Mouse (Mus musculus): ENCODE results near the gene Spata16.
"Not testable (repeated sequence)": the region's sequence is repeated elsewhere in the genome, so short reads cannot be mapped to it uniquely, and the experiment has no call there.

Spata16 gene

DNA sequence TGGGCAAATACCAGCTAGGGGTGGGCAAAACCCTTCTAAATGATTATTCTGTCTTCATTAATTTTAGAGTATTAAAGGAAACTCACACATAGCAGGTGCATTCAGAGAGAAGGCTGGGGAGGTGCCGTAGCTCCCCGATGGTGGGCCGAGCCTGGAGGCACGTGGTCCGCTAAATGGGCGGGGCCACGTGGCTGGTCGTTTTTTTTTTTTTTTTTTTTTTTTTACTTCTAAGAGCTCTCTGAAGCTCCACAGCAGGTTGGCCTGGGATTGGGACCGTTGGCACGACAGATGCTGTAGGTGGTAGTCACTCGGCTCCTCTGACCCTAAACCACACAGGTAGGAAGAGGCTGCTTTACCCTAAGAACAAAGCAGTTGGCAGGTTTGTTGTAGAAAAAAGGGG is at the start of gene Spata16:
Gene Spata16 (plus strand): TSS at position 219 of the 400 bp plus-strand sequence.
- in situ Hi-C loops (cut with MboI; ENCODE audit: low pct_unique_long_range_greater_than_20kb in 1 of 2, low sequenced_read_pairs in 2 of 2, unreplicated experiment in 1 of 2), result no loop called here

DNA sequence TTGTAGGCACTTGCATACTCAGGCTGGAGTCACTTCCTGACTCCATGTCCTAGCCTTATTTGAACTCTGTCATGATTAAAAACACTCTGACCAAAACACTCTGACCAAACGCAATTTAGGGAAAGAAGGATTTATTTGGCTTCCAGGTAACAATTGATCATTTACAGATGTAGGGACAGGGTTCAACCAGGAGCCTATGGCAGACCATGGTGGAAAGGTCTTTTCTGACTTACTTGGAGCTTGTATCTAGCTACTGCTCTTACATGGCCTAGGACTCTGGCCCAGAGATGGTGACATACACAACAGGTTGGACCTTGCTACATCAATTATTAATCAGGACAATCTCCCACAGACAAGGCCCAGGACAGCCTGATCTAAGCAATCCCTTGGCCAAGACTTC is 32.6 kb upstream of the Spata16 start:
- in situ Hi-C loops (cut with MboI; ENCODE audit: low pct_unique_long_range_greater_than_20kb in 1 of 2, low sequenced_read_pairs in 2 of 2, unreplicated experiment in 1 of 2), result no loop called here

DNA sequence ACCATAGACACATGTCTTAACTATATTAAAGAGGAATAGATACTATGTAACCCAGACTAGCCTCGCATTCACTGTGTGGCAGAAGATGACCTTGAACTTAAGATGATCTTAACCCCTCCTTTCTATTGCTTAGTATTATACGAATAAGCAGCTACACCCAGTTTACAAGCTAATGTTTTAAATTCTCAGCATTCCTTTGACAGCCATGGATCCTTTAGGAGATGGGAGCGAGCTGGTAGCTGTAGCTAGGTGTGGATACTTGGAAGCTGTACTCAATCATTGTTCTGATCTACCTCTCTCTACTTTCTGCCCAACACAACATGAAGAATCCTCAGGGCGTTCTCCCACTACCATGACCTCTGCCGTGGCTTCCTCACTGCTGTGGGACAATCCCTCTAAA is 28.9 kb upstream of the Spata16 start:
- in situ Hi-C loops (cut with MboI; ENCODE audit: low pct_unique_long_range_greater_than_20kb in 1 of 2, low sequenced_read_pairs in 2 of 2, unreplicated experiment in 1 of 2), result no loop called here

DNA sequence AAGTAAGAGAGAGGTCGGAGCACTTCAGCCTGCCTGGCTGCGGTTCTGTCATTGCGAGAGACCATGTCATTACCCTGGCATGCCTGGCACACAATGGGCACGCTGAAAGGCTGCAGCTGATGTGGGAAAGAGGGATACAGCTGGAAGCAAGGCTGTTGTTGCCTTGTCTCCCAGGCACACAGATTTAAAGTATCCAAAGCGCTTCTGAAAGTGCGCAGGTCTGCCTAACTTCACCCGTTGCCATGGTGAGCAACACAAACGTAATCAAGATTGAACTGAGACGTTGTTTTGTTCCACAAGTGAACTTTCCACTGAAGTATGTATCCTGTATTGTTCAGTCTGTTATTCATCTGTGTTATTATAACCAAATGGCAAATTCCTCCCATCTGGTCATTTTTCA is 1.8 kb downstream of the Spata16 start:
- in situ Hi-C loops (cut with MboI; ENCODE audit: low pct_unique_long_range_greater_than_20kb in 1 of 2, low sequenced_read_pairs in 2 of 2, unreplicated experiment in 1 of 2), result no loop called here

DNA sequence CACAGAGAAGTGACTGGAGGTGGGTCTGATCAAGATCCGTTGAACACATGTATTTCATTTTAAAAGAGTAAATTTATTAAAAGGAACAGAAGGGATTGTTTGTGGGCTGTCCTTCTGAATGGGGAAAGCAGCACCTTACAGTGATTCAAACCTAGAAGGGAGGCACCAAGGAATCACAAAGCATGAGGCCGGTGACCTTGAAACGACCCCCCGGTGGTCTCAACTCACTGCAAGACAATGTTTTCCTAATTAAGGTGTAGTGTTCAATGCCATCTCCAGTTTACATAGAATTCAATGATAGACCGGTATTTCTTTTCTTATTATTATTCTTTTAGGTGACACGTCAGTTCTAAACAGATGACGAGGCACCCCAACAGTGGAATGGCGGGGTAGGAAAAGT is 2.4 kb downstream of the Spata16 start:
- in situ Hi-C loops (cut with MboI; ENCODE audit: low pct_unique_long_range_greater_than_20kb in 1 of 2, low sequenced_read_pairs in 2 of 2, unreplicated experiment in 1 of 2), result no loop called here

DNA sequence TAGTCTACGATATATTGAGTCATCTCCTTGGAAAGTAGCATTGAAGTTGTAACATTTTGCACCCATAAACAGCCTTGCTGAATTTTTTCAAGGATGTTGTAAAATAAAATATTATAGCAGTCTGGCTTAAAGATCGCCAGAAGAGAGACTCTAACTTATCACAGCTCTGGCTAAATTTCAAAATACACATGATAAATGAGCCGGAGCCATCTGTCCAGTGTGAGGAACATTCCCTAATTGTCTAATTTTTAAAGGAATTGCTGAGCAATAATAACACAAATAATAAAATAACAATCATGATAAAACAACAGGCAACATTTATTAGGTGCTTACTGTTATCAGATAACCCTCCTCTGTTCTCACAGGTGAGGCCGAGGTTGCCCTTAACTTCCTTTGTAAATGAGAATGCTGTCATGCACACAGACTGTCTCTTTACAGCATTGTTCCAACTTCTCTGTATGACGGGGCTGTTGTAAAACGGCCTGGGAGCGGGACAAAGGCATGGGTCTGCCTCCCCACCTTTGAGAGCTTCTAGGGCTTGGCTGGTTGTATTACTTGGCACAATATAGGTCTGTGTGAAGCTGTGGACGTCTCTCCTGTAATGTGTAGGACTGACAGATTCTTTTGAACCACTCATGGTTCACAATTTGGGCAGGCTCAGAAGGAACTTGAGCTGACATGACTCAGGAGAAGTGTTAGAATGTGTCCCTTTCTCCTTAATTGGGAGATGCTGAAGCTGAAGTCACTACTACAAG is 3.1 kb downstream of the Spata16 start:
- in situ Hi-C loops (cut with MboI; ENCODE audit: low pct_unique_long_range_greater_than_20kb in 1 of 2, low sequenced_read_pairs in 2 of 2, unreplicated experiment in 1 of 2), result no loop called here

DNA sequence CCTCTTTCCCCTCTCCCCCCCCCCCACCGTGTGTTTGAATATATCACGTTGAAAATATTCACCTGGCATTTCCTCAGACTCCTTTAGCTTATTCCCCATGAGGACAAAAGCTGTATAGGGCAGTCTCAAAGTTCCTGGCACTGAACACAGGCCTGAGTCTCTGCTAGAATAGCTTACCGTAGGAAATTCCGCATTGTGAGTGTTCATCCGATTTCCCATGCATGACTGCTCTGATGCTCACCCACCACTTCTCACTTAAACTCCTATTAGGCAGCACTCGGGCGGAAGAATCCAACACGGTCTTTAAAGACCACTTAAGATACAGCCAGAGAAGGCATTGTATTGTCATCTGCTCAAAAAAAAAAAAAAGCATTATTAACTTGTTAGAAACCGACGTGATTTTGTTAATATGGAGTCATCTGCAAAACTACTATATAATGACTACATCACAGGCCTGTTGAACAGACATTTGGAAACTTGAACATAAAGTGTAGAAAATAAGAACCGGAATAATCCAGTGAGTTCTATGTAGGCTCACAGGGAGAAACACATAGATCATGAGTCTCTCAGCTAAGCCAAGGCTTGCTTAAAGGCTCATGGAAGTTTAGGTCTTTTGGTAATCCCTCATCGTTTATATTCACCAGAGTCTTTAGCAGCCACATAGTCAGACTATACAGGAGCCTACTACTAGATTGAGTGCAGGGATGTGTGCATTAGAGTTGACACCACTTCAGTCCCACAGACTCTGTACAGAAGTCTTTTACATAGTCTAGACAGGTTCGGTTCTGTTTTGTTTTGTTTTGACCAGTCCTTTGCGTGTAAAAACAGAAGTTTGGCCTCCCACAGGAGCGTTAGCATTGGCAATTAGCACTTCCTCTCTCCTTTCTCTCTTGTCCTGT is 4.2 kb downstream of the Spata16 start:
- in situ Hi-C loops (cut with MboI; ENCODE audit: low pct_unique_long_range_greater_than_20kb in 1 of 2, low sequenced_read_pairs in 2 of 2, unreplicated experiment in 1 of 2), result no loop called here

DNA sequence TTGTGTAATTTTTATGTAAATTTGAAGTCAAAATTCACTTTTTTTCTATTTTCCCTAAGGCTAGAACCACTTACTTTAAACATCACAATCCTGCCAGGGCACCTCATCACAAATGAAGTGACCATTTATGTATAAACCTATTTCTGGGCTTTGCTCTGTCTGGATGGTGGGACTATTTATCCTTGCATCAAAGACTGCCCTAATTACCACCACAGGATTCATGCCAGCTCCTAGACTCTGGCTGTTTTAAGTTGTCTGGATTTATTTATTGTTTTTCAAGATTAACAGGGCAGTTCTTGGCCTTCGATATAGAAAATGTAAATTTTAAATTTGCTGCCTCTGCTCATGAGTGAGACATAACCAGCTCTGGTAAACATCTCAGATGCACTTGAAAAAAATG is 6.7 kb downstream of the Spata16 start:
- in situ Hi-C loops (cut with MboI; ENCODE audit: low pct_unique_long_range_greater_than_20kb in 1 of 2, low sequenced_read_pairs in 2 of 2, unreplicated experiment in 1 of 2), result no loop called here

DNA sequence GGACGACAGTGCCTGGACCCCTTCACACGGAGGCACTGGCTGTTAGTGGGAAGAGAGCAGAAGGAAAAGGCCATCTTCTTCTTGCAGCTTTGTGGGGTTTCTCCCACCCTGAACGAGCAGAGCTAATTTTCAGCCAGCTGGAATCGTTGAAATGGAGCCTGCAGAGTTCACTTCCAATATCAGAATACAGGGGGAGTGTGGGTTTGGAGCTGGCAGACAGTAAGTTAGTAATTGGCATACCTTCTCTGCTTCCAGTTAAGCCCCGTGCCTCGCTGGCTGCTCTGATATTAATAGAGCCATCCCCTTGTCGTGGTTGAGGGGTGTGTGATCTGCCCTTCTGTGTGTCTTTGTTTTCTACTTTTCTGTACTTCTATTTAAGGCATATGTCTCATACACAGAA is 9.4 kb downstream of the Spata16 start:
- in situ Hi-C loops (cut with MboI; ENCODE audit: low pct_unique_long_range_greater_than_20kb in 1 of 2, low sequenced_read_pairs in 2 of 2, unreplicated experiment in 1 of 2), result no loop called here

DNA sequence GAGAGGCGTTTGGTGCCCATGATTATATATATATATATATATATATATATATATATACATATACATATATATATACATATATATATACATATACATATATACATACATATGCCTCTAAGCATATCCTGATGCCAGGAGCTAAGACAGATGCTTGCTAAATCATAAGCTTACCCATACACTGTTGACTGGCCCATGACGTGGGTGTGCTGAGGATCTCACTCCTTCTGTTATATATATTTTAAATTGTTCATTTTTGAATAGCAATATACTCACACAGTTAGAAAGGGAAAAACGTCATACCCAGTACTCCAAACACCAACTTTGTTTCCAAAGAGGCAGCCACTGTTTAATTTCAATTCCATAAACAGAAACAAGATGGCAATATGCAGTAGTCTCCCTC is 48.4 kb downstream of the Spata16 start:
- in situ Hi-C loops (cut with MboI; ENCODE audit: low pct_unique_long_range_greater_than_20kb in 1 of 2, low sequenced_read_pairs in 2 of 2, unreplicated experiment in 1 of 2), result no loop called here

DNA sequence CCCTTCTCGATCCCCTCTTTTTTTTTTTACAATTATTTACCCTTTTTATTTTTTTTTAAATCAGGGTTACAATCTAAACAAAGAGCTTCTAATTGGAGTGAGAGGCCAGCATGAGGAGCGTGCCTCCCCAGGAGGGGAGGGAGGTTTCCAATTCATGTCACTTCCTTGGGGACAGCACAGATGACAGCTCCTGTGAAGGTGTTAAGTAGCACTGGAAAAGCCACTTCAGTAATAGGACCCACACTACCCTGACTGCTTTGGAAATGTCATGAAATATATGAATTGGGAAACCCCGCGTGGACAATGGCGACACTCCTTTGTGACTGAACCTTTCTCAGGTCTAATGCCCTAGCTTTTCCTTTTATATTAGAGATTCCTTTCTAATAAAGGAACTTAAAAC is 72.1 kb downstream of the Spata16 start:
- in situ Hi-C loops (cut with MboI; ENCODE audit: low pct_unique_long_range_greater_than_20kb in 1 of 2, low sequenced_read_pairs in 2 of 2, unreplicated experiment in 1 of 2), result not testable (repeated sequence)

DNA sequence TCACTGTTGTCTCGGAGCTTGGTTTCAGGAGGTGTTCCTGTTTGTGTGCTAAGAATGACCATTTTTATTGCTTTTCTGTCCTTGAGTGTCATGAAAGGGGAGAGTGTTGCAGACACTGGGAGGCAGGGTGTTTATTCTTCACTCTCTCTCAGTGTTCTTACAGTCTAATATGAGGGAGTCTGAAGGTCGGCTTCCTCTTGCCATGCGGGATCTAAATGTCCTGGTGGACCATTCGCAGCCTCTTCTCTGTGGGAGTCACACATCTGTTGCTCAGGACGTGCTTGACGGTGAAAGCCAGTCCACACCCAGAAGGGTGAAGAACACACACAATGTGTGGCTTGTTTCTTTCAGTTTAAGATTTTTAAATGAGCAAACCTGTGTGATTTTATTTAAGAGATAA is 90.1 kb downstream of the Spata16 start:
- in situ Hi-C loops (cut with MboI; ENCODE audit: low pct_unique_long_range_greater_than_20kb in 1 of 2, low sequenced_read_pairs in 2 of 2, unreplicated experiment in 1 of 2), result no loop called here

DNA sequence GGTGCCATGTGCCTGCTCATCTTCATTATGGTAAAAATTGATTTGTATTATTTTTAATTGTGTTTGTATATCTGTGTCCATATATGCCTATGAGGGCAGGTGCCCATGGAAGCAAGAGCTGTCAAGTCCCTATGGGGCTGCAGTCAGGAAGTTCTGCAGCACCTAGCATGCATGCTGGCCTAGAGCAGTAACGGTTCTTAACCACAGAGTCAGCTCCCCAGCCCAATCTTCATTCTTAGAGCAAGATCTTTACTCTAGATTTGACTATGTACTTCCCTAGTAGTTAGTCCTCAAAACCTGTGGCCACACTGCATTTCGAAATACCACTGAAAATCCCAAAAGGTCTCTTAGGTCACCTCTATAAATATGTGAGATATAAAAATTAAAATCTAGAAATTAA is 113.1 kb downstream of the Spata16 start:
- in situ Hi-C loops (cut with MboI; ENCODE audit: low pct_unique_long_range_greater_than_20kb in 1 of 2, low sequenced_read_pairs in 2 of 2, unreplicated experiment in 1 of 2), result no loop called here

DNA sequence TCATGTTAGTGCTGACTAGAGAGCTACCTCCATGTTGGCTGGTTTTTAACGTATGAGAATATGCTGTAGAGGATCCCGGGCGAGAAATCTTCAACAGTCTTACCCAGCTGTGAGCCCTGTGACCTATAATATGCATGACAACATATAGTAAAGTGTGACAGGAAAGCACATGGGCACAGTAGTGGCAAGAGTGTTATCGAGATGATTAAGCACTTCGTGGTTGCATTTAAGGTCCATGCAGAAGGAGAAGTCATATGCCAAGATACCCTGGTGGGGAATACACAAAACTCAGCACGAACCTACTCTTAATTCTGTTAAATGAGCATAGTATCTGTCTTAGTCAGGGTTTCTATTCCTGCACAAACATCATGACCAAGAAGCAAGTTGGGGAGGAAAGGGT is 115.0 kb downstream of the Spata16 start:
- in situ Hi-C loops (cut with MboI; ENCODE audit: low pct_unique_long_range_greater_than_20kb in 1 of 2, low sequenced_read_pairs in 2 of 2, unreplicated experiment in 1 of 2), result no loop called here

DNA sequence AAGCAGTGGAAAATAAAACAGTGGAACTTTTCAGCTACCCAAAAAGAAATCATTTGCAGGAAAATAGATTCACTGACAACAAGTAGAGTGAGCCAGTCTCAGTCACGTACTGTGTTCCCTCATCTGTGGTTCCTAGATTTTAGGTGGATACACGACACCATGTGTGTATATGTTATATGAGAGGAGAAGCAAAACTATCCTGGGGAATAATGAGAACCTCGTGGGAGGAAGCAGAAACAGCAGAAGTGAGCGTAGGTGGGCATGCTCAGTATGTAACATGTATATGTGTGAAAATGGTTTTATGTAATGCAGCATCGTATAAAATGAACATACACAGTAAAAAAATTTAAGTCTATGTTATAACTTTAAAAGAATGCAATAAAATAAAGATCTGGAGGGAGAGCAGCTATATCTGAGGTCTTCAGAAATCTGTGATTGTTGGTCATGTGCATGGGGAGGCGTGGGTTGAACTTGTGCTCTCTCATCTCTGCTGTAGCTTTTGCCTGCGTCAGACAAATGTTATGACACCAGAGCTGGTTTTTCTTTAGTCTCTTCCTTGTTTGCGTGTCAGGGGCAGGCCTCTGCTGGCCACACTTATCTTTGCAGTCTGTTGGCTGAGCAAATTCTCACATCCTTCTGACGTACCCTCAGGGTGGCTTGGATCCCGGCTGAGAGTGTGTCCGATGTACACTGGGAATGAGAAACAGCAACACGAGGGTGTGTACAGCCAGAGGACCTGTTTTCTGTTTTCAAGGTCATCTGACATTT is 156.1 kb downstream of the Spata16 start:
- in situ Hi-C loops (cut with MboI; ENCODE audit: low pct_unique_long_range_greater_than_20kb in 1 of 2, low sequenced_read_pairs in 2 of 2, unreplicated experiment in 1 of 2), result no loop called here

DNA sequence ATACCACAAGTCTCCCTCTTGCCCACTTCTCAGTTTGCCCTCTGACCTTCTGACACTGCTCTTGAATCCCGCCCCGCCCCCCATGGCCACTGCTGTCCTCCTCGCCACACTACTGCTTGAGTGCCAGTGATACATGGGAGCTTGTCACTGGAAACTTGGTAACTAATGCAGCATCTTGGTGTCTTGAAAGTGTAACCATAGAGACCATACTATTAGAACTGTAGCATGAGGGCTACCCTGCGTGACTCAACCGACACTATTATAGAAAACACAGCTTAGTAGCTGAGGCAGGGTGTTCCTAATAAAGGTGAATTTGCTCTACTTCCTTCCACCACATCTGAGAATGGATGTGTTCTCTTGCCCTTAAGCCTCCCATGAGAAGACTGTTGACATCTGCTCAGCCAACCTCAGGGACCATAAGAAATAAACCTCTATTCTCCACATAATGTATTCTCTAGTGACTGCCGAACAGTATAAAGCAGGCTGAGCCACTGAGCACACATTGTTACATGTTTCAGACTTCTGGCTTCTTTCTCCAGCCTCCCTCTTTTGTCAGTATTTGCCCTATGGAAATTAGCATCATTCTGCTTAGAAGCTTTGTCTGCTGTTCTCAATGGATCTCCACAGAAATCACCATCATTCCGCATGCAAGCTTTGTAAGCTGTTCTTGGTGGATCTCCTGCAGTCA is 158.6 kb downstream of the Spata16 start:
- in situ Hi-C loops (cut with MboI; ENCODE audit: low pct_unique_long_range_greater_than_20kb in 1 of 2, low sequenced_read_pairs in 2 of 2, unreplicated experiment in 1 of 2), result no loop called here

DNA sequence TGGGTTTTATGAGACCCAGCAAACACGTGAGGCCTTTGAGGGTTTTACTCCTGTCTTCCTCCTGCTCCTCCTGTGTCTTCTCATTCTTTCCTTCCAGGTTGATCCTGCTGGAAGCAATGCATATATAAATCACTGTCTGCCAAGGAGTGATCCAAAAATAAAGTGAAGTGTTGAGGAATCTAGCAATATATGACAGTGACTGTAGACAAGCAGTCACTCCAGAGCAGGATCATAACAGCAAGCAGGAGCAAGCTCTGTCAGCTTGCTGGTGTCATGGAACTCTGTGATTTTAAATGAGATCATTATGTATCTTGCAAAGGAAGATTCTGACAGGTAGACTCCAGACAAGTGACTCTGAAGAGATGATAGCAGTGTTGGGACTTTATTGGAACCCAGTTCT is 159.5 kb downstream of the Spata16 start:
- in situ Hi-C loops (cut with MboI; ENCODE audit: low pct_unique_long_range_greater_than_20kb in 1 of 2, low sequenced_read_pairs in 2 of 2, unreplicated experiment in 1 of 2), result no loop called here

DNA sequence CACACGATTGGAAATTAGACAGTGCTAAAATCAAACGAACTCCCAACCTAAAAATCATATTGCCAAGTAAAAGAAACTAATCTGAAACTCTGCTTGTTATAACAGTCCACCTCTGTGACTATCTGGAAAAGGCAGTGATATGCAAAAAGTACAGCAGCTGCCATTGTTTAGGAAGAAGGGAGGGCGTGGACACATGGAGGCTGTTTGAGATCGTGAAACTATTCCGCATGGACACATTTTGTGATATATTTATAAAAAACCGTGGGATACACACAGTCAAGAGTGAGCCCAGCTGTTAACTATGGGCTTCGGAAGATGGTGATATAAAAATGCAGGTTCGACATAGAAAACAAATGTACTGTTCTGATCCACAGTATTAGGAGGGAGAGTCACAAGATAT is 176.9 kb downstream of the Spata16 start:
- in situ Hi-C loops (cut with MboI; ENCODE audit: low pct_unique_long_range_greater_than_20kb in 1 of 2, low sequenced_read_pairs in 2 of 2, unreplicated experiment in 1 of 2), result no loop called here

DNA sequence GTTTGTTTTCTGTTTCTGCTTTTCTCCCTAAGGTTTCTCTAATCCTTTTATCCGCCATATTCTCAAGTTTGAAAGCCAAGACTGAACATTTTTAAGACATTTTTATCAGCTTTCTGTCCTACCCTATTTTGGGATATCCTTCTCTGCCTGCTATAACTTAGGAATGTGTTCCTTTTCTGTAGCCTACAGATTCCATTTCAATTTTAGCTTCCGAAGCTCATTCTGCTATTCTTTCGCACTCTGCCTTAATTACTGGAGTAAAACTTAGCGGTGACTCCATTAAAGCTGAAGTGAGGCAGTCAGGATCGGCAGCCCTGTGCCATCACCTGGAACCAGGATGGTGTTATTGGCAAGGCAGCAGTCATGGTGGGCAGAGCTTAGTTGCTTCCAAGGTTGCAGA is 178.3 kb downstream of the Spata16 start:
- in situ Hi-C loops (cut with MboI; ENCODE audit: low pct_unique_long_range_greater_than_20kb in 1 of 2, low sequenced_read_pairs in 2 of 2, unreplicated experiment in 1 of 2), result no loop called here
